Mouse (Mus musculus) brain, embryonic 14.5 days (tissue): ENCODE data around the gene Ptch1. TPM values are rescaled to one million over a fixed set of nuclear protein-coding genes. Genes with fewer than 3 reads are reported as not detected.

Source experiments
- DNase-seq: peaks from one replicate; pipeline ENCODE4 v3.0.0-alpha.2; 2011; ENCODE audit warnings: low read depth
- CTCF ChIP-seq: fragments of 200-500 bp; IDR thresholded peaks from 2 replicates; pipeline ENCODE4 v1.5.1; 2012; ENCODE audit warnings: inconsistent platforms, mild to moderate bottlenecking, moderate library complexity, borderline replicate concordance; ENCODE audit not compliant: insufficient read depth, insufficient read length; ENCODE audit errors: extremely low read depth
- POLR2A ChIP-seq: fragments of 200-500 bp; IDR thresholded peaks from 2 replicates; pipeline ENCODE4 v1.6.1; 2012; ENCODE audit warnings: mild to moderate bottlenecking, inconsistent platforms, borderline replicate concordance; ENCODE audit not compliant: poor library complexity, insufficient read depth, insufficient read length, severe bottlenecking; ENCODE audit errors: extremely low read depth
- polyA plus RNA-seq: library from polyadenylated mRNA; depleted of rRNA; stranded (reverse); fragments of >200 nt; gene quantifications from 2 replicates; pipeline ENCODE4 v1.2.3, GENCODE M21; 2012

Gene Ptch1
- polyA plus RNA-seq, 1 experiment = 37.6 TPM

DNA sequence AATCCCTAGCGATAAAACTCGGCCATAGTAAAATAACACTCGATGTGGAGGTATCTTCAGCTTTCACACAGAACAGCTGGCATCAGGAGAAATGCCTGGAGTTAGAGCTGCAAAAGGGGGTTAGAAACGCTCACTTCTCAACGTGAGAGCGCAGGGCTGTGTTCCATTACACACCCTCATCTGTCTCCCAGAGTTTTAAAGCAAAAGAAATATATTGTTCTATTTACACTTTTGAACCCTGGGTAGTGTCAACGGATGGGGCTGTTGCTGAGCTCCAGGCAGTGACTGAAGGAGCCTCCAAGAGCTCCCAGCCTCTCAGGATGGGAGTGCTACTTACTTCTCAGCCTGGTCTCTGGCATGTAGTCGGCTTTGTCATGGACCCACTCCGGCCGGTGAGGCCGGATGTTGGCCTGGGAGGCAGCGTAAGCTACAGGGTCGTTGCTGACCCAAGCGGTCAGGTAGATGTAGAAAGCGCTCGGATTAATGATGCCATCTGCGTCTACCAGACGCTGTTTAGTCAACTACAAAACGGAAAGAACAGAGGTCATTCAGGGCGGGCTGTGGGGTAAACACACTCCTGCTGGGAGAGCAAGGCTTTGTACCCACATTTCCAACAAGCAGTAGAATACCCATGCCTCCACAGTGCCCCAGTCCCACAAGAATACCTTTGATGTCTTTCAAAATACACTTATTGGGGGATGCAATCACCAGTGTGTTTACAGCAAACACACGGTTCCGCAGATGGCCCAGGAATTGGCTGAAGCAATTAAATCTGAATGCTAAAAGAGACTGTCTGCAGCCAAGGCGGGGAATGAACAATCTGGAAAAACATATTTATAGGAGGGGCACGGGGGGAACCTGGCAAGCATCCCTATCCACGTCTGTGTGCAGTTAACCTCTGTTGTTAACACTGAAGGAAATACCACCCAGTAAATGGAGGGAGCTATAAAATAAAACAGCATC, 48.5 kb downstream of the Ptch1 start:
- no peak for TF ChIP-seq POLR2A
- TF ChIP-seq CTCF = no peak
- peak; percentile 87 for DNase-seq

DNA sequence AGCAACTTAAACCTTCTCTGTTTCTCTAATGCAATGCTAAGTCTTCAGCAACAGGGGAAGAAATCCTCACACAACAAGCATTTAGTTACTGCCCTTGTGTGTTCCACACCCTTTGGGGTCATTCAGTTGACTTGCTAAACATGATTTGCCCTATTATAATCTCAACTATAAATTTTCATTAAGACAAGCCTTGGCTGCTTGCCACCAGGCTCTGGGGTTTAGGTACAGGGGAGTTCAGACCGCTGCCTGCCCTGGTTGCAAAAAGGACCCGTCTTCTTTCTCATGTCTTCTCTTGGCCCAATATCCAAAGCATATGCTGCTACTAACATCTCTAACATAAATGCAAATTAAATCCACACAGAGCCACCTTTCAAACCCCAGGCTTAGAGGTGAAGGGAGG, 49.3 kb downstream of the Ptch1 start:
- peak; percentile 33 for DNase-seq
- TF ChIP-seq CTCF = no peak
- no peak for TF ChIP-seq POLR2A

GRCm38 (mm10) chr13:63522832-63523231, 50.6 kb downstream of the Ptch1 start:
- TF ChIP-seq POLR2A = no peak
- no peak for TF ChIP-seq CTCF
- DNase-seq = no peak

DNA sequence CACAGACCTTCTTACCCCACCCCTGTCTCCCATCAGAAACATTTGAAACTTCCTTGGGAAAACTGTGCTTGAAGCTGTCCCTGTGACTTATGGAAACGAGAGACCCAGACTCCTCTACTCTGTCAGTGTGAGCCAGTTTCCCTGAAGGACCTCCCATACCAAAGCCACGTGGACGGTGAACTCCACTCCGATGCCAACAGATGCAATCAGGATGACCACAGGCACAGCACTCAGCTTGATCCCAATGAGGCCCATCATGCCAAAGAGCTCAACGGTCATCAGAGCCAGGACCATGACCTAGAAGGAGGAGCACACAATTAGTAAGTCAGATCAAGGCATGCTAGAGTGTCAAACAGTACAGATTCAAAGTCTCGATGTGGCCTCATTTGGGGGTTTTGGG, 53.3 kb downstream of the Ptch1 start:
- TF ChIP-seq CTCF (no peak), POLR2A (no peak)
- no peak for DNase-seq

DNA sequence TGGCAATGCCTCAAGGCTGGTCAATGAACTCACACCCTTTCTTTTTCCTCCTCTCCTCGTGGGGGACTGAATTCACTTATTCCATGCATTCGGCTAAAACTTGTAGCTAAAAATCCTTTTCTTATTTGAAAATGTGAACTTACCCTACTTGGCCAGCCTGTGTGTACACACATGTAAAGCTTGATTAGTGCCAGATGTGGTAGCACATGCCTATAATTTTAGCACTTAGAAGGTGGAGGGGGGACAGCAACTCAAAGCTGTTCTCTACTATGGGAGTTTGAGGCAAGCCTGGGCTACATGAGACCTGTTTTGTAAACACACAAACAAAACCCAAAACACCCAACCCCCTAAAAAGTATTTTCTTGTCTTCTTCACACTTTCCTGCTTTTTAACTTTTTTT, 56.9 kb downstream of the Ptch1 start:
- TF ChIP-seq POLR2A (no peak), CTCF (no peak)
- DNase-seq = no peak

GRCm38 (mm10) chr13:63515542-63515941, 57.9 kb downstream of the Ptch1 start:
- TF ChIP-seq CTCF (no peak), POLR2A (no peak)
- no peak for DNase-seq

DNA sequence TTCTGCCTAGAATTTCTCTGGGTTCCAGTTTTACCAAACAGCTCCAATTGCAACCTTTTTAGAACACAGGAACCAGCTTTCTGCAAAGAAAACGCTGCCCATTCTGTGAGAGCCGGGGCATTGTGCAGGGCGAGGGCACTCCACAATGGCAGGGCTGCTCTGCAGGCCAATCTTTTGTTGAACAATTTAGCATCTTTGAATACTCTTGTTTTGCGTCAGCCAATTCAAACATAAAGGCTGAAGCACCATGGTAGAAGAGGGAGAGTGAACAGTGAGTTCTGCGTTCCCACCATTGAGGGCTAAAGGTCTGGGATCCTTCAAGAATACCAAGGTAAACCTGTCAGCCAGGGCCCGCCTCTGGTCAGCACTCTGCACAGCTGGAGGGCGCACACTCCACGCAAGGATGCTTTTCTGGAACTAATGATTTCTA, 58.5 kb downstream of the Ptch1 start:
- peak; percentile 87 for DNase-seq
- TF ChIP-seq POLR2A = no peak
- no peak for TF ChIP-seq CTCF

DNA sequence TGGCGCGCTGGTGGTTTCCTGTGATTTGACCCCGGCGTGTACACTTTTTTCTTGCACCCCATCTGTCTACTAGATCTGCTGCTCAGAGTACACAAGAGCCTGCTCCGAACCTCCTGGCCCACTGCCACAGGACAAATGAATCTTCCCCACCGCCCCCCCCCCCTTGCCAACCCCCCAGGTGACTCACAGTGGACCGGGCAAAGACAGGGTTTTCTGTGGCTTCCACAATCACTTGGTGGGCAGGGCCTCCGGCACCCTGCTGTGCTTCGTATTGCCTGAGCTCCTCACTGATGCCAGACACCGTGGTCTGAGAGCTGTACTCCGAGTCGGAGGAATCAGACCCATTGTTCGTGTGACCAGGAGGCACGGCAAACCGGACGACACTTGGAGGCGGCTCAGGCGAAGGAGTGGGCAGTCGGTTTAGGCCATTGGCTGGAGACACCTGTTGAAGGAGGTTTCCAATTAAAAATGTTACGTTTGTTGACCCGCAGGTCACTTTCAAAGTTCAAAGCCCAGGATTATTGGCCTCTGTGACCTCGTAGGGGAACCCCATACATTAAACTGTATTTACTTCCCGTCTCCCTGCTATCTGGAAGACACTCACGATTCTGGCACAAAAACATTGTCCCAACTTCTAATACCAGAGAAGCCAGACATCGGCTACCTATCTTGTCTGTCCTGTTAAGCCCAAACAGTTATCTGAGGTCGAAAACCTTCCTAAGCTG, 59.9 kb downstream of the Ptch1 start:
- DNase-seq = peak; percentile 43
- no peak for TF ChIP-seq CTCF
- no peak for TF ChIP-seq POLR2A

DNA sequence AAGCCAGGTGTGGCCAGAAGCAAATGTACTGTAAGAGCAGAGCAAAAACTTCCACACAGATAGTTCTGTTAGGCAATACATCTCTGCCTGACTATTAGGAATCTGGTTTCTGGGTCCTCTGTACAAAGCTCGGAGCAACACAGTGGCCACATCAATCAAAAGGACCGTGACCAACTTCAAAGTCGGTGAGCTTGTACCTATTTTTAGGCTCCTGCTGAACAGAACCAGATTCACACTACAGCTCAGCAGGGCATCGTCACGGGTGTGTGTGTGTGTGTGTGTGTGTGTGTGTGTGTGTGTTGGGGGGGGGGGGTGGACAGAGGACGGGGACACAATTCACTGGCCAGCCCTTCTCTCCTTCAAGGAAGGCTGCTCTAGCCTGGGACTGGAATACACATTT, 61.0 kb downstream of the Ptch1 start:
- DNase-seq = peak; percentile 28
- TF ChIP-seq POLR2A = no peak
- no peak for TF ChIP-seq CTCF

- TF ChIP-seq CTCF (peak; percentile 12; the same call in 1 of the 2 replicates), POLR2A (no peak)
- no peak for DNase-seq
Observed at GRCm38 (mm10) chr13:63507821-63508220, 65.6 kb downstream of the Ptch1 start.

DNA sequence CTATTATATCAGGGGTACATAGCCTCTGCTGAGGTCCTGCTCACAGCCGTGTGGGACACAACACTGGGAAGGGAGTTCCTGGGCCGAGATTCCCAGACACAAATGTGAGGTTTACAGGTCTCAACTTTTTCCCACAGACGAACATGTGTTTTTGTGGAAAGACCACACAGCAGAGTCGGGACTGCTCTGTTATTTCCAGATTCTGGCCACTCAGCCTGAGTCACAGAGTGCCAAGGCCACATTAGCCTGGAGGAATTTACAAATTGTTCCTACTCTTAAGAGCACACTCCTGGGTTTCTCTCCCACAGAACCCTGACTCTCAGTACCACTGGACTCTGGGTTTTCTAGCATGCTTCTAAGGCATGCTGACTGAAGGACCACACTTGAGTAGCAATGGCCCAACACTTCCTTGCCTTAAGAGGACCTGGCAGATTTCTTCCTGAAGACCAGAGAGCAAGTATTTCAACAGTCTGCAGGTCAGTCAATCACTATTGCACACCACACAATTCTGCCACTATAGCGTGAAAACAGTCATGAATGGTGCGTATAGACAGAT, 66.3 kb downstream of the Ptch1 start:
- no peak for DNase-seq
- TF ChIP-seq POLR2A (no peak), CTCF (no peak)
